Mouse (Mus musculus) embryonic fibroblast, embryonic 13.5 days (primary cell): ENCODE results near the gene Dhx57.

ENCODE experiments used
- CTCF ChIP-seq: IDR thresholded peaks from 2 replicates; pipeline ENCODE4 v1.5.1; 2011; ENCODE audit warnings: mild to moderate bottlenecking, control low read depth, low read length, moderate library complexity, borderline replicate concordance; ENCODE audit not compliant: insufficient read depth
- POLR2A ChIP-seq: IDR thresholded peaks from 2 replicates; pipeline ENCODE4 v1.6.1; 2011; ENCODE audit warnings: low read depth, mild to moderate bottlenecking, control low read depth, low read length, moderate library complexity

- TF ChIP-seq CTCF = no peak
- no peak for TF ChIP-seq POLR2A
Observed at GRCm38 (mm10) chr17:80206301-80206670, 84.0 kb downstream of the Dhx57 start.
